14 mouse cellular contexts compared by ENCODE assay signal in genomic region chr7:98534432-98534855, GRCm38 (mm10). TPM values are rescaled to one million over a fixed set of nuclear protein-coding genes. Genes with fewer than 3 reads are reported as not detected.
DNase-seq lines count a peak whose midpoint lies in the region; ATAC-seq lines count a peak whose summit lies in the region.
"Had no signal": no experiment of that assay in that cellular context is flagged by ENCODE, and none has a peak within 500 bp of the region (broad histone marks: within the 10 kb centered on the region; RNA-seq: fewer than 3 reads in every experiment).

No protein-coding gene starts in this region.

- peak overlapping the region; percentile 13 for H3K4me2 ChIP-seq in liver, embryonic 12.5 days
- H3K4me2 ChIP-seq in liver, embryonic 11.5 days, result no peak overlapping the region; the same call in 1 of the 2 replicates
- H3K4me2 ChIP-seq: hindbrain, embryonic 13.5 days; stomach, embryonic 15.5 days had no signal

- peaks cover 10% of the 10 kb centered on the region; the same call in 1 of the 2 replicates for H3K27me3 ChIP-seq in liver, embryonic 12.5 days (replicated peaks)
- no peaks in the 10 kb centered on the region for H3K27me3 ChIP-seq in liver, embryonic 11.5 days (replicated peaks; ENCODE audit: control insufficient read depth, insufficient read depth, low read length)
- H3K27me3 ChIP-seq: hindbrain, embryonic 13.5 days; stomach, embryonic 15.5 days had no signal

- DNase-seq in liver, embryonic 11.5 days (ENCODE audit: low spot score), result no peak
- DNase-seq in naive thymus-derived CD4-positive, alpha-beta T cell, adult 2 months (ENCODE audit: low read depth), result peak; percentile 37
- peak; percentile 65 for DNase-seq in thymus, postnatal 14 days
- DNase-seq in kidney, postnatal 4 days, result no peak
- DNase-seq in ovary, postnatal 14 days (ENCODE audit: low spot score), result no peak
- DNase-seq in right cerebral cortex, postnatal 4 days, result no peak
- DNase-seq: adrenal gland, postnatal 25 days; cerebellum, postnatal 10 days; kidney, postnatal 10 days; lung, postnatal 10 days had no signal

- peaks cover 26% of the 10 kb centered on the region for H3K4me1 ChIP-seq in liver, embryonic 12.5 days
- peaks cover 9% of the 10 kb centered on the region for H3K4me1 ChIP-seq in liver, embryonic 11.5 days (replicated peaks; ENCODE audit: control insufficient read depth, insufficient read depth, low read length)

- H3K9me3 ChIP-seq in liver, embryonic 12.5 days (replicated peaks), result no peaks in the 10 kb centered on the region
- no peaks in the 10 kb centered on the region for H3K9me3 ChIP-seq in liver, embryonic 11.5 days (ENCODE audit: control insufficient read depth, low read length)
- H3K9me3 ChIP-seq: hindbrain, embryonic 13.5 days; stomach, embryonic 15.5 days had no signal

- no peaks in the 10 kb centered on the region for H3K36me3 ChIP-seq in liver, embryonic 12.5 days
- H3K36me3 ChIP-seq in liver, embryonic 11.5 days (ENCODE audit: control insufficient read depth, insufficient read depth, low read length), result no peaks in the 10 kb centered on the region
- H3K36me3 ChIP-seq: hindbrain, embryonic 13.5 days; stomach, embryonic 15.5 days had no signal

- H3K27ac ChIP-seq in liver, embryonic 12.5 days, result no peak overlapping the region
- no peak overlapping the region for H3K27ac ChIP-seq in liver, embryonic 11.5 days (ENCODE audit: low read depth, low read length)
- H3K27ac ChIP-seq: hindbrain, embryonic 13.5 days; stomach, embryonic 15.5 days had no signal

- ATAC-seq in liver, embryonic 12.5 days, result no peak
- no peak for ATAC-seq in liver, embryonic 11.5 days (replicated peaks; ENCODE audit: low FRiP score)
- peak; percentile 72 for ATAC-seq in common myeloid progenitor, adult 5-6 weeks (replicated peaks; ENCODE audit: low read depth, poor library complexity, severe bottlenecking)

- WGBS in liver, embryonic 12.5 days (ENCODE audit: insufficient replicate concordance), result 21% methylated on average over 13 of the region's 13 CpGs
- 45% methylated on average over 13 of the region's 13 CpGs for WGBS in liver, embryonic 11.5 days

- H3K4me3 ChIP-seq in liver, embryonic 12.5 days, result no peak overlapping the region
- H3K4me3 ChIP-seq in liver, embryonic 11.5 days (ENCODE audit: low read depth, low read length), result no peak overlapping the region
- H3K4me3 ChIP-seq: hindbrain, embryonic 13.5 days; stomach, embryonic 15.5 days had no signal

- no peak overlapping the region for H3K9ac ChIP-seq in liver, embryonic 12.5 days
- no peak overlapping the region for H3K9ac ChIP-seq in liver, embryonic 11.5 days (ENCODE audit: low read depth, low read length)
- H3K9ac ChIP-seq: hindbrain, embryonic 13.5 days; stomach, embryonic 15.5 days had no signal

RNA-seq across cellular contexts. Expression of gene Lrrc32, which starts 45.4 kb away (rescaled TPM):
- 7.4 and 8.3 TPM in 2 replicates for polyA plus RNA-seq in liver, embryonic 12.5 days (2016; fragmentation: Nextera tagmentation; extraction: Ambion mirVana)
- 17.1 and 21.0 TPM in 2 replicates for polyA plus RNA-seq in liver, embryonic 11.5 days (2014; fragmentation: Nextera tagmentation; extraction: Ambion mirVana)
- total RNA-seq in common myeloid progenitor, adult 5-6 weeks (2017), result not detected in 2 replicates

Comparison
In these comparisons a context has a peak if more than half of its experiments do, and no peak if none do; other contexts are left out.
1. DNase-seq: peak in naive thymus-derived CD4-positive, alpha-beta T cell, adult 2 months (single experiment) and thymus, postnatal 14 days (single experiment); none in liver, embryonic 11.5 days (single experiment), kidney, postnatal 4 days (0 of 2), ovary, postnatal 14 days (single experiment) and right cerebral cortex, postnatal 4 days (single experiment).